Mouse (Mus musculus) kidney, adult 9 months (tissue): ENCODE results near the gene Dlgap1.

ENCODE experiments used
- DNase-seq: peaks from one replicate; pipeline ENCODE4 v3.0.0; 2022

Gene Dlgap1

DNA sequence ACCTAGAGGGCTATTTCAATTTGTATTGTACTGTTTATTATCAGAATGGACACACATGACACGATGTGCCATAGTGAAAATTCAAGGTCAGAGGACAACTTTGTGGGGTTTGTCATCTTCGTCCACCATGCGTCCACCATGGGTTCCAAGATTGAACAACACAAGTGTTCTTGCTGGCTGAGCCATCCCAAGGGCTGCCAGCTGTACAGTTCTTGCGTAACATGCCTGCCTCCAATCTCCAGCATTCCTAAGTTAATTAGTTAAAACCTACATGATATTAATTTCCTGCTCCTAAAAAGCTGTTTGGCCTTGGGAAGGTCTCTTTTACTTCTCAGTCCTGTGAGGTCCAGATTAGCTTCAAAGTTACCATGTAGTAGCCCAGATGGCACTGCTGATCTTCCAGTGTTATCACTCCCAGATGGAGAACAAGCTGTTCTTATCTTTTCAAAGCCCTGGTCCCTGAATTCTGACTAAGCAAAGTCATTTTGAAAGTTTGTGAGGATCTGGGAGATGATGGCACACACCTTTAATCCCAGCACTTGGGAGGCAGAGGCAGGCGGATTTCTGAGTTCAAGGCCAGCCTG is 775.8 kb downstream of the Dlgap1 start:
- no peak for DNase-seq

DNA sequence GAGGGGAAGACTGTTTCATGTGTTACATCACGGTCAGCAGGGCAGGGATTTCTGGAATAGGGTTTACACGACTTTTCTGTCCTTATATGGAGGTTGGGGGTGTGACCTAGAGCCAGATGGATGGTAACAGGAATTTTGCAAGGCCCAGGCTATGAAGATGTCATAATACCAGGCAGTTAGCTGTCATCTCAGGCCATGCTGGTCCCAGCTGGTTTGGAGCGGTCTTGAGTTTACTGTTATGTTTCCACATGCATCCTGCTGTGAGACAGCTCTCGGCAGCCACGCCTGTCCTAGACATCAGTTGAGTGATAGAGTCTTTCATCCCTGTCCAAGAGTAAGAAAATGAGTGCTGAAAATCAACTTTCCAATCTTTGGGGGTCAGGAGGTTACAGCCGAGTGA is 776.5 kb downstream of the Dlgap1 start:
- no peak for DNase-seq

DNA sequence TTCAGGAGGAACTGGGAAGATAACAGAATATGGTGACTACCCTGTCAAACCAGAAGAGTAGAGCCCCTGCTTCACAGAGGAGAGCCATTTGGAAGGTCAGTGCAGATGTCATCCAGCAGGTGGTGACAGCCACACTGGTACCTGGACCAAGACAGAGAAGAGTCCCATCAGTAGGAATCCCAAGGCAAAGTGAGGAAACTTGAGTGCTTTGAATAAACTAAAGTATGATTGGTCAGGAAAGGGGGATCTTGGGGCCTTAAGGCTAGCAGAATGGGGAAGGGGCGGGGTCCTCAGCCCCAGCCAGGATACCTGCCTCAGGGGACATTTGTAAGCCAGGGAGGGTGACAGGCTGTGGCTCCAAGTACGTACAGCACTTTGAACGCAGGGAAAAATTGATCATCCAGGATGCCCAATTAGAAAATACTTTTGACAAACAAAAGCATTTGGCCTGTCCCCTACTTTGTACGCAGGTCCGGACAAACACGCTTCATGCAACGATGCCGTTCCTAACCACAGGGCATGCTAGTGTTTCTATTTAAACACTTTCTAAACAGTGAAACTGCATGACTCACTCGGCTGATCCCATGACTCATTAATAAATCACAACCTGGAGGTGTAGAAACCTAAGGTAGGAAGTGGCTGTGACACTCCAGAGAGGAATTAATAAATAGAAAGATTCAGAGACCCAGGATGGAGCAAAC is 777.7 kb downstream of the Dlgap1 start:
- peak; percentile 73 for DNase-seq

DNA sequence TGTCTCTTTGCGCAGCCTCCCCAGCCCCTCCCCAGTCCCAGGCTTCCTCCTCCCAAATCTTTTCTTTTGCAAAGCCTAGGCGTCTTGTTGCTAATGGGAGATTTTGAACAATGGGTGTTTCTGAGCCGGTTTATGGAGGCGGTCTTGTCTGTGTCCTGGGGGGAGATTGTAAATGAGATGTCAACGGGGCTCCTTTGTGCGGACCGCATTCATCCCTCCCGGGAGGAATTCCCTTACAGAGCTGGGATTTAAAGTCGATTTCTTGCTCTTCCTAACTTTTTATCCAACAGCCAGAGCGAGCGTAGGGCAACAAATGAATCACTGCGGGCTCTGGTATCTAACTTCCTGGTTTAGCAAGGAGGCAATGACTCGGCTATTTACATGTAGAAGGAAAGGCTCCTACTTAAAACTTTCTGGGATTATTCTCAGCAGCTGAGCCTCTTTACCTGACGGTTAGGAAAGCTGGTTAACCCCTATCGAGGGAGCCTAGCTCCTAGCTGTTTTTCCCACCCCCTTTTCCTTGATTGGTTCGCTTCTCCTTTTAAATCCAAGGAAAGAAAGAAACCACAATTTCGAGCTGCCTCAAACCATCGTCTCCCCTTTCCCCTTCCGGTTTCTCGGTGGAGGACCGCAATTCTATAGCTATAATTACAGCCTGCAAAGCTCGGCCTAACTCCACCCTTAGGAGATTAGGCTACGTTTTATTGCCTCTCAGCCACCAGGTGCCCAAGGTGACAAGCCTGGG is 779.0 kb downstream of the Dlgap1 start:
- DNase-seq, result peak; percentile 45

DNA sequence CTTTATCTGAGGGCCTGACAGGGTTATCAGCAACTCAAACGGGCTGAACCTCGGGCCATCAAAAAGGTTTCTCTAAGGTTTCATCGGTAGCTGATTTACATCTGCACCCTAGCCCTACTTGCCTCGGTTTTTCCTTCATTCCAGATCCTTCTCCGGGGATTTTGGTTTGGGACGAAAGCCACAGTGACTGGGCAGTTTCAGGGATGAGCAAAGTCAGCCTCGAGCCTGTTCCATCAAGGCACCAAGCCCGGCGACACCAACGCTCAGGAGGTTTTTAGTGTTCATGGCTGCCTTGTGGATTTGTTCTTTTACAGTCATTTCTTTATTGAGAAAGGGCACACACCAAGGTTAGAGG is 779.6 kb downstream of the Dlgap1 start:
- no peak for DNase-seq

DNA sequence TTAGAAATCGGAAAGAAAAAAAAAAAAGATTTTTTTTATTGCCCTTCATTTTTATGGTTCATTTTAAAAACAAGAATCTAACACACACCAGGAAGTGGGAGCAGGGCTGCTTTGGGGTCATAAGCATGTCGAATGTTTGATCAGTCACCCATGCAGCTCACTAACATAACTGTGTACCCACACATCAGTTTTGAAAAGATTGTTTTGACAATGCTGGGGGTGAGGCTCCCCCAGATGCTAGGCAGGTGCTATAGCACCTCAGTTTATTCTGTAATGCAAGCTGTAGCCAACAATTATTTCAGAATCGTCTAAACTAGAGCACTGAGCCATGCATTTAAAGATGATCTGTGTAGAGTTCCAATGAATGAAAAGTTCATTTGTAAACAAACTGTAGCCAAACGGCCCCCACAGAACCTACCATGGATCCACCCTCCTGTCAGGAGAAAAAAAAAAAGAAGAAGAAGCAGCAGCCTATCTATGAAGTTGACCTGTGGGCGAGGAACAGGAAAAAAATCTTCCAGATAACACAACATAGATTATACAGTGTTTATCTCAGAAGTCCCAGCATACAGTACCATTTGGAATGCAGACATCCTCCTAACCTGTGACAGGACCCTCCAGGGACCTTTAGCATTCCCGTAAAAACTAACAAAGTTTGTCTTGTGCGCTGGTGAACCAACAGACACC is 780.2 kb downstream of the Dlgap1 start:
- no peak for DNase-seq

DNA sequence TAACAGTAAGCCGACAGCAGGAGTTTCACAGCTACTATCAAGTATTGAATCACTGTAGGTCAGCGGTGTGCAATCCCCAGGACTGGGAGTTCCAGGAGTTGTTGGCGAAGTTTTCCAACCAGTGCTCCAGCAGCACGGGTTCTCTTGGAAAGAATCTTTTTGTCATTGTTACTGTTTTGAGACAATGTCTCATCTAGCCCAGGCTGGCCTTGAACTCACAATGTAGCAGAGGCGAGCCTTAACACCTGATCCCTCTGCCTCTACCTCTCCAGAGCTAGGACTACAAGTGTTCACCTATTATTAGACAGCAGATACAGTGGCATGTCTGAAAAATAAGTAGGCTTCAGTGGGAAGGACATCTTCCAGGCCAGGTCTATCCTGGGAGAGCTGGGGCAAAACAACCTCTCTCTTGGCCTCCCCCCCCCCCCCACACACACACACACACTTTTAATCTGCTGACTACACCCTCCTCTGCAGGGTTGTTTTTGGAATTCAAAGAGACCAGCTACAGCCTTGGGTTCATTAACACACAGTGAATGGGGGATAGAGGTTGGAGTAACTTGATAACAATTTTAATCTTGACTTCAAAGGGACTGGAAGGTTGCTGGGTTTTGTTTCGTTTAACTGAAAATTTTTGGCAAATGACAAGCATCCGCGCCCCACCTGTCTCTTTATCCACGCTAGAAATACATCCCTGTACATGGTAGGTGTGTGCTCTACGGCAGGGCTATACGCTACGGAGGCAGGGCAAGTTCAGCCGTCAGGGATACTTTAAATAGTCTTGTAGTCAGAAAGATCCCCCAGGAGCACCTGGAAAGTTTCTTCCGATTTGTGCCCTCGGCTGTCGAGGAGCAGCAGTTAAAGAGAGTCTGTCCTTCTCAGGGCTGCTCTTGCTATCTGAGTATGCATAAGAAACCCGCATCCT is 781.6 kb downstream of the Dlgap1 start:
- no peak for DNase-seq

DNA sequence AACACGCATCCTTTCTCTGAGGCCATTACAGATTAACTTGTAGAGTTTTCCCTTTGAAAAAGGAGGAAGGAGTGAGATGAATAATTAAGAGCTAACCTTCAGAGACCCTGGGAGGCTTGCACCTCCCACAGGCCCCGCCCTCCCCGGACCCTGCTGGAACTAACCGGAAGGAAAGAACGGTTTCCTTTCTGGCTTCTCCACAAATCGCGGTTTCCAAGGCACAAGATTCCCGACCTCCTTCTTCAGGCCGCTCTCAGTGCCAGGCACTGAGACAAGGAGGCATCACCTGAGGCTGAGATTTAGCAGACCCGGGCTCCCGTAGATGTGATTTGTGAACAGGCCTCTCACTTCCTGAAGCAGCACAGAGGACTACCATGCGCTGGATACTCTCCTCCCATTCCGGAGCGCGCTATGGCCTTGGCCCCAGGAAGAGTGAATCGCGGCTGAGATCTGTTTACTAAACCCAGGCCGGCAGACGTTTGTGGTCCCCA is 782.3 kb downstream of the Dlgap1 start:
- peak; percentile 84 for DNase-seq

DNA sequence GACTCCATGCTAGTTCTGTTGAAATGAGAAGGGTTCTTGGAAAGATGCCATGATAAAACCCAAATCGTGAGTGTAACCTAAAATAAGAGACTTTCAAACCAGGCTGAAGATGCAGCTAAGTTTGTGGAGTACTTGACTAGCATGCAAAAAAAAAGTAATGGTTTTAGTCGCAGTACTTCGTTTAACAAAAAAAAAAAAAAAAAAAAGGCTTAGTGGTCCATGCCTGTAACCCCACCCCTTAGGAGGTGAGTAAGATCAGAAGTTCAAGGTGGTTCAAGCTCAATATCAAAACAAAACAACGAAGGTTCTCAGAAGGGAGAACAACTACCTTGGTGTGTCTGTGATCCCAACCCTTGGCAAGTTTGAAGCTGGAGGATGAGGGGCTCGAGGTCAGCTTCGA is 782.8 kb downstream of the Dlgap1 start:
- DNase-seq, result no peak

DNA sequence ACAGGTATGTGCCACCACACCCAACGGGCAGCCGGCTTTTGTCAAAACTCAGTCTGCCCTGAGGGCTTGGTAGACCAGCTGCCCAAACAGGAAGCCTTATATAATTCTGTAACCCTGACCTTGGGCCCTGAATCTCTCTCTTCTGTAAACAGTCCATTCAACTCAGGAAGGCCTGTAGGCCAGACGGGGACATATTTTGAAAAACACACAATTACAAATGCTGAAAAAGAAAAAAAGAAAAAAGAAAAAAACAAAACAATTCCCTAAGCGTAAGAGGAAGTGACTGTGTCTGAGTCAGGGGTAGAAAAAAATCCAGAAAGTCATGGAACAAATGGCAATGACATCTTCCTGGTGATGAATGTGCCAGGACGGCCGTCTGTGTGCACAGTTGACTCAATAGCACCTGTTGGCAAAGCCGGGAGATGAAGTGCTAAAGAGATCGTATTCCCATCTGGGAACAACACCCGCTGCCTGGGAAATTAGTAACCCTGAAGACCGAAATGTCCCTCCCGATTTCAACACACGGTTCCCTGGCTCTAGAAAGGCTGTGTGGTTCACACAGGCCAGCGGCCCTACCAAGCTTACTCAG is 784.7 kb downstream of the Dlgap1 start:
- DNase-seq, result peak; percentile 57

DNA sequence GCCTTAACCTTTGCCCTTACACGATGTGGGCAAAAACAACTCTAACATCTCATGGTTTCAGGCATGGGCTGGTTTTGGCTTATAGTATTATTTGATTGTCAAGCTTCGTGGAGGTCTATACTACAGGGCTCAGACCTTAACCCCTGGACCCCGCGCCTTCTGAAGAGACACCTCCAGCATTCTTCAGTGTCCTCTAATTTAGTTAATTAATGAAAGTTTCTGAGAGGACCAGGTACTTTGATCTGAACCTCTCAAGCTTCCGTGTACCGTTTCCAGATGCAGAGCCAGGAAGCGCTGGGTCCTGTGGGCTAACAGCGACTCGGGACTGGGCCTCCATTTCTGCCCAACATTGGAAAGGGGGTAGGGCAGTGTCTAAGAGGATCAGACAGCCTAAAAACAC is 785.2 kb downstream of the Dlgap1 start:
- DNase-seq, result peak; percentile 83

DNA sequence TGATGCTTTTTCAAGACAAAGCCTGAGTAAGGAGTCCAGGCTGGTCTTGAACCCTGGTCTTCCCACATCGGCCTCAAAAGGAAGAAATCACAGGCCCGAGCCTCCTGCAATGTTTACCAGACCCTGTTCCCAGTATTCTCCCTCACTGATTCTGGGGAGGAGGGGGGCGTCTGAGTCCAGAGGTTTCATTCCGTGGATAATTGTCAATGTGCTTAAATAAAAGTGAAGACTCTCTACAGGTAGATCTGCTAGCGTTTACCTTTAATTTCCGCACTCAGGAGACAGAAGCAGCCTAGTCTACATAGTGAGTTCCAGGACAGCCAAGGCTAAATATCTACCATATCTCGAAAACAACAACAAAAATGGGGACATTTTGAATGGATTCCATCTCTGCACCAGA is 785.8 kb downstream of the Dlgap1 start:
- peak; percentile 32 for DNase-seq

DNA sequence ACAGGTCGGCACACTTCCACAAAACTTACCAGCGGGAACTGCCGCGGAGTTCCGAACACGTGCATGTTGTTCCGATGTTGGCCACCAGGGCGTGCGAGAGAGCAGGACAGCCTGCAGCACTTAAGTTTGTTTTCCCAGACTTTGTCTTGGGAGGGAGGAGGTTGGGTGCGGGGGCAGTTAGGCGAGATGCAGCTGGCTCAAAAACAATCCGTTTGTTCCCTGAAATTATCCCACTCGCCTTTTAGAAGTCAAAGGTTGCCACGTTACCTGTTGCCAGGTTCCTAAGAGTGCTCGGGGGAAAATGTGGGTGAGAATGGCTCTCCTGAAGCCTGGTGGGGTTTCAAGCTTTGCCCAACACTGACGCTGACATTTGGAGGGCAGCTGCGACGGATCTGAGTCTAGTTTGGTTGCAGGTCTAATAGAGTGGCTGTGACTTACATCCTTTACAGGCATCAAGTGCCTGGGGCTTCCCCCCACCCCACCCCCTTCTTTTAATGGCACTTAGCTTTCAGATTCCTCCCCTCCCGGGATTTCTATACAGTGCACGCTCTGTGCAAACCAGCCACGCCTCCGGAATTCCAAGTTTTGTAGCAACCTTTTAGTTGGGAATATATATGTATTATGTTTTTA is 786.3 kb downstream of the Dlgap1 start:
- DNase-seq, result peak; percentile 91

DNA sequence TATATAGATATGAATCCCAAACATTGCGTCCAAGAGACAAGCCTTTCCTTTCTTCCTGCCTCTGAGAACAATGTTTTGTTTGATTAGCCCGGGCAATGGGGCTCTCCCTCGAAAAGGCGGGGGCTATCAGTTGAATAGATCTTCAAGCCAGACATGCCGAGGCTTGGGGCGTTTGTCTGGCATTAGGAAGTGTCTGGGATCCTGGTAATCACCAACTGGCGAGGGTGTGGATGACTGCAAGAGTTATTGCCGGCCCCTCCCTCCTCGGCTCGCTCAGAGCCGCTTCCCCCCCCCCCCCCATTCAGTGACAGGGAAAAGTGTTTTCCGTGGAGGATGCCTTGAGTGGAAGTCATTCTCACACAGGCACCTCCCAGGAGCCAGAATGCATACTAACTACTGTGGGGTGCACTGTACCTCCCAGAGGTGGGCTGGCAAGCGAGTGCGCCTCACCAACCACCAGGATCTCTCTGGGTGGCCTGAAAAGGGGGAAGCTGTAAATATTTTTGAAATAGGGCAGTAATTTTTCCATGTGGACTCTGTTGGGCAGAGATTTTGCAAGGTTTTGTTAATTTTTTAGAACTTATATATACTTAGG is 786.9 kb downstream of the Dlgap1 start:
- DNase-seq, result no peak

DNA sequence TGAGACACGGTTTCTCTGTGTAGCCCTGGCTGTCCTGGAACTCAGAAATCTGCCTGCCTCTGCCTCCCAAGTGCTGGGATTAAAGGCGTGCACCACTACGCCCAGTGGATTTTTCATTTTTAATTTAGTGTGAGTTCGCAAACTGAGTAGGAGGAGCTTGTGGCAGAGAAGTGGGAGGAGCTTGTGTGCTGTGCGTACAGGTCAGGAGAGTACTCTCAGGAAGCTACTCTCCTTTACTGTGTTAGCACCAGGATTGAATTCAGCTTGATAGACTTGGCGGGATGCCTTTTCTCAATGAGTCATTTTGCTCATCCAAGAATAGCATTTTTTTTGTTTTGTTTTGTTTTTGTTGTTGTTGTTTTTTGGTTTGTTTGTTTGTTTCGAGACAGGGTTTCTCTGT is 793.1 kb downstream of the Dlgap1 start:
- DNase-seq, result no peak

DNA sequence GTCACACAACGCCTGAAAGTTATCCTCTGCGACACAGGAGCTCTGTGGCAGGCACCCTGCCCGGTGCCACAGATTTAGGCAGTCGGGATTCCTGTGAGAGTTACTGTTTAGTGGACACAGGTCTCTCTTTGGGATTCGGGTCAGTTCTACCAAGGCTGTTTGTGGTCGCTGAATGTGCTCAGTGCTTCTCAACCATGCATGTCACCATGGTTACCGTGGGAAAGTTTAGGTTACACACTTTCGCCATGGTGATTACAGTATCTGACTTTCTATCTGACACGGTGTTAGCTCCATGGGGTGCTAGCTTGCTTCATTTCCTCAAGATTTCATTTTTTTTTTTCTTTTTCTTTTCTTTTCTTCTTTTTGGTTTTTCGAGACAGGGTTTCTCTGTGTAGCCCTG is 793.8 kb downstream of the Dlgap1 start:
- DNase-seq, result no peak

DNA sequence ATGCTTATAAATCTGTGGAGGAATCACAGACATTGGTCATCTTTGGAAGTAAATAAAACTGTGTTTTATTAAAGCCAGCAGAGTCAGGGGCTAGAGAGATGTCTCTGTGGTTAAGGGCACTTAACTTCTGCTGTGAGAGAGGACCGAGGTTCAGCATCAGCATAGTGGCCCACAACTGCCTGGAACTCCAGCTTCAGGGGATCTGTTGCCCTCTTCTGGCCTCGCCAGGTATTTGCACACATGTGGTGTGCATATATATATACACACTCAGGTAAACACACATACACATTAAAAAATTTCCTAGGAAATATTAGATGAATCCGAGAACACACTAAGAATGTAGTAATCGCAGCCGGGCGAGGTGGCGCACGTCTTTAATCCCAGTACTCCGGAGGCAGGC is 796.5 kb downstream of the Dlgap1 start:
- no peak for DNase-seq

DNA sequence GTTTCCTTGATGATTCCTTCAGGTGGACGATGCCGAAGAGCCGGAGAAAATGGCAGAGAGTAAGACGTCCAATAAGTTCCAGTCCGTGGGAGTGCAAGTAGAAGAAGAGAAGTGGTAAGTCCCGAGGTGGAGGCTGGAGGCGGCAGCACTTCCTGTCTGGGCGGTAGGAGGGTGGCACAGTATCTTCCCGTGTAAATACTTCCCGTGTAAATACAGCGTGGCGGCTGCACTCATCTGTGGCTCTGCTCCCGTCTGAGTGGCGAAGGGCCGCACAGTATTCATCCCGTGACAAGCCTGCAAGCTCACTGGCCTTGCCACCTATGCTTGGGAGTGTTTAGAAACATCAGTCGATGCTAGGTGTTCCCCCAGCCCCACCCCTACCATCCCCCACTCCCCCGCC is 797.1 kb downstream of the Dlgap1 start:
- no peak for DNase-seq

DNA sequence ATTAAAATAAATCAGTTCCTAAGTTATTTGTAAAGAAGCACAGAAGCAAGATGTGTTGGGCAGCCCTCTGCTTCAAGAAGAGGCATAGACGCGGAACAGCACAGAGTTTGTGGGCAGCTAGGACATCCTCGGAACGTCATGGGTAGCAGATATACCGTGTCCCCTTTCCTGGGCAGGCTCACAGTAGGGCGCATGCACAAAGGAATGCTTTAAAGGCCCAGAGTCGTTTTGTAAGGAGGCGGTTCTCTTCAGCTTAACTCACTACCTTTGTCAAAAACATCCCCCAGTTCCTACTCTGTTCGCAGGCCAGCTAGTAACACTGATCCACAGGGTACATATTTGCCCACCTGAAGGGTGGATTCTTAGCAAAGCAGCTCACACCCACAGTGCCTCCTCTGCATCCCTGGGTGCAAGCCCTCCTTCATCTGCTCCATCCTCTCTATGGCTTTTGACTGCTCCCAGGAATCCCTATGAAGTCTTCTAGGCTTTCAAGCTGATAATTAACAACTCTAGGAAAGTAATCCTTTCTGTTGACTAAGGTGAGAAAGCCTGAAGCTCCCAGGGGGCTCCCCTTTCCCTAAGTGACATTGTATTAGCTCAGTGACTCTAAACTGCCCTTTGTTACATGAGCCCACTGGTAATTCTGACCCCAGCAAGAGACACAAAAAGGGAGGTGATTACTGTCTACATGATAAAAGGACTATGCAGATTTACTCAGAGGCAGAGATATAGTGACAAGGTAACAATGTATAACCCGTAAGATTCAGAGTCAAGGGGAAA is 803.4 kb downstream of the Dlgap1 start:
- DNase-seq, result no peak

DNA sequence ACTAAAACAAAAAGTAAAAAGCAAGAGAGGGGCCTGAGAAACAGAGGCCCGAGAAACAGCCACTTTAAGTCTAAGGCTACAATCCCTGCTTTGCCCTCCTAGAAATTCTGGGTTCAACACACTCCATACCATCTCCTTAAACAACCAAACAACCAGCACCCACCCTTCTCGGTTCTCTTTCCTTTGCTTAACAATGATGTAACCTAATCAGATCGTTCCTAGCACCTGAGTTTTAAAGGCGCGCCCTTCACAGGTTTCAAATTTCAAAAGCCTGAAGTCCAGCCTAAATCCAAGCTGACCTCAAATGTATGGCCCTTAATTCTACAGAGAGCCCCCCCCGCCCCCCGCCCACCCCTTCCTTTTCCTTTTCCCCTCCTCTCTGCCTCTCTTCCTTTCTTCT is 810.9 kb downstream of the Dlgap1 start:
- DNase-seq, result no peak
